Mouse (Mus musculus) liver, adult 2 months (tissue): ENCODE measurements around the gene Hibch. TPM values are rescaled to one million over a fixed set of nuclear protein-coding genes. Genes with fewer than 3 reads are reported as not detected.

Experiments used
- DNase-seq: peaks from one replicate; pipeline ENCODE4 v3.0.0-alpha.2; 2011; ENCODE audit warnings: low read depth, low spot score; ENCODE audit errors: extremely low read depth
- H3K27ac ChIP-seq: fragments of 200-500 bp; replicated peaks from 2 replicates; pipeline ENCODE4 v1.5.1; 2012; ENCODE audit warnings: low read depth, mild to moderate bottlenecking, control low read depth, inconsistent platforms, low read length; ENCODE audit not compliant: insufficient read depth
- H3K27me3 ChIP-seq: fragments of 200-500 bp; 2 replicates; pipeline ENCODE4 v1.6.1; 2012; ENCODE audit warnings: mild to moderate bottlenecking, moderate library complexity, low read length, inconsistent platforms; ENCODE audit not compliant: control insufficient read depth, insufficient read depth
- H3K36me3 ChIP-seq: fragments of 200-500 bp; 2 replicates; pipeline ENCODE4 v1.6.1; 2012; ENCODE audit warnings: low read length, inconsistent platforms; ENCODE audit not compliant: control insufficient read depth, insufficient read depth
- H3K4me1 ChIP-seq: fragments of 200-500 bp; 2 replicates; pipeline ENCODE4 v1.6.1; 2011; ENCODE audit warnings: low read length; ENCODE audit not compliant: control insufficient read depth, insufficient read depth
- H3K4me3 ChIP-seq: fragments of 200-500 bp; 2 replicates; pipeline ENCODE4 v1.5.1; 2011; ENCODE audit warnings: low read depth, mild to moderate bottlenecking, control low read depth, low read length, moderate library complexity; ENCODE audit not compliant: insufficient read depth
- H3K79me2 ChIP-seq: fragments of 200-500 bp; 2 replicates; pipeline ENCODE4 v1.6.1; 2012; ENCODE audit warnings: inconsistent platforms, mild to moderate bottlenecking, low read length, moderate library complexity; ENCODE audit not compliant: control insufficient read depth, insufficient read depth
- H3K9ac ChIP-seq: fragments of 200-500 bp; 2 replicates; pipeline ENCODE4 v1.6.1; 2012; ENCODE audit warnings: low read depth, mild to moderate bottlenecking, control low read depth, inconsistent platforms, low read length
- CTCF ChIP-seq: fragments of 200-500 bp; IDR thresholded peaks from 2 replicates; pipeline ENCODE4 v1.5.1; 2011; ENCODE audit warnings: low read depth, low read length, control low read depth
- POLR2A ChIP-seq: fragments of 200-500 bp; IDR thresholded peaks from 2 replicates; pipeline ENCODE4 v1.6.1; 2011; ENCODE audit warnings: low read length, control low read depth; ENCODE audit not compliant: insufficient read depth; ENCODE audit errors: extremely low read depth
- WGBS: fragments of 180-500 bp; shearing (Covaris S2); methylation state at CpG from one replicate; pipeline ENCODE4 v1.1.7; 2018; 5-methylcytosine and 5-hydroxymethylcytosine counted together
- polyA plus RNA-seq: library from polyadenylated mRNA; depleted of rRNA; stranded (reverse); fragments of >200 nt; gene quantifications from 2 replicates; pipeline ENCODE4 v1.2.3, GENCODE M21; 2012
- total RNA-seq: library from RNA; depleted of rRNA; stranded (reverse); fragments of >200 nt; gene quantifications from 2 replicates; pipeline ENCODE4 v1.2.3, GENCODE M21; 2014

The Hibch gene
- total and polyA plus RNA-seq, 2 experiments: 53.3 to 123 TPM

GRCm38 (mm10) chr1:52939021-52939420 lies 94.3 kb downstream of the Hibch start:
- H3K36me3 ChIP-seq: no peaks in the 10 kb centered on the region
- no peak for DNase-seq
- H3K4me3 ChIP-seq: no peak overlapping the region
- H3K27ac ChIP-seq: no peak overlapping the region
- H3K4me1 ChIP-seq: no peaks in the 10 kb centered on the region
- 93% methylated on average over 1 of the region's 1 CpGs for WGBS
- H3K79me2 ChIP-seq: no peaks in the 10 kb centered on the region
- no peaks in the 10 kb centered on the region for H3K27me3 ChIP-seq
- TF ChIP-seq CTCF: no peak
- TF ChIP-seq POLR2A: no peak
- no peak overlapping the region for H3K9ac ChIP-seq

- Histone ChIP-seq H3K27ac (no peak overlapping the region), H3K9ac (no peak overlapping the region), H3K4me3 (no peak overlapping the region), H3K79me2 (no peaks in the 10 kb centered on the region), H3K4me1 (peaks cover 2% of the 10 kb centered on the region), H3K36me3 (no peaks in the 10 kb centered on the region), H3K27me3 (peaks cover 5% of the 10 kb centered on the region)
- 90% methylated on average over 5 of the region's 5 CpGs for WGBS
- no peak for TF ChIP-seq CTCF
- no peak for TF ChIP-seq POLR2A
- no peak for DNase-seq
Measured at GRCm38 (mm10) chr1:52947895-52948294, 103.2 kb downstream of the Hibch start.

- 10% methylated on average over 5 of the region's 5 CpGs for WGBS
- Histone ChIP-seq H3K4me3 (no peak overlapping the region), H3K79me2 (no peaks in the 10 kb centered on the region), H3K4me1 (peaks cover 6% of the 10 kb centered on the region), H3K27me3 (peaks cover 7% of the 10 kb centered on the region), H3K27ac (no peak overlapping the region), H3K9ac (no peak overlapping the region), H3K36me3 (no peaks in the 10 kb centered on the region)
- DNase-seq: peak; percentile 8
- TF ChIP-seq CTCF (no peak), POLR2A (no peak)
Measured at GRCm38 (mm10) chr1:52951146-52951868, 106.6 kb downstream of the Hibch start.

- H3K4me3 ChIP-seq: peak overlapping the region; percentile 19; the same call in 1 of the 2 replicates
- no peak overlapping the region for H3K27ac ChIP-seq
Measured at GRCm38 (mm10) chr1:52952143-52952542, 107.4 kb downstream of the Hibch start.

GRCm38 (mm10) chr1:52952551-52953397 lies 108.0 kb downstream of the Hibch start:
- peaks cover 7% of the 10 kb centered on the region for H3K27me3 ChIP-seq
- WGBS: 1% methylated on average over 47 of the region's 47 CpGs
- H3K4me3 ChIP-seq: peak overlapping the region; percentile 19
- peaks cover 6% of the 10 kb centered on the region for H3K4me1 ChIP-seq
- no peaks in the 10 kb centered on the region for H3K36me3 ChIP-seq
- H3K79me2 ChIP-seq: no peaks in the 10 kb centered on the region
- H3K9ac ChIP-seq: no peak overlapping the region; the same call in 1 of the 2 replicates
- no peak for DNase-seq
- TF ChIP-seq CTCF (no peak), POLR2A (no peak)
- H3K27ac ChIP-seq: no peak overlapping the region

More at GRCm38 (mm10) chr1:52952143-52952542, 107.4 kb downstream of the Hibch start:
- 3% methylated on average over 5 of the region's 5 CpGs for WGBS
- Histone ChIP-seq H3K36me3 (no peaks in the 10 kb centered on the region), H3K79me2 (no peaks in the 10 kb centered on the region), H3K9ac (no peak overlapping the region), H3K4me1 (peaks cover 6% of the 10 kb centered on the region), H3K27me3 (peaks cover 7% of the 10 kb centered on the region)
- TF ChIP-seq POLR2A: no peak
- no peak for TF ChIP-seq CTCF
- no peak for DNase-seq

GRCm38 (mm10) chr1:52953548-52953947 lies 108.8 kb downstream of the Hibch start:
- WGBS: 61% methylated on average over 4 of the region's 4 CpGs
- no peak for DNase-seq
- Histone ChIP-seq H3K4me3 (no peak overlapping the region), H3K4me1 (peaks cover 6% of the 10 kb centered on the region), H3K9ac (no peak overlapping the region), H3K79me2 (no peaks in the 10 kb centered on the region), H3K36me3 (no peaks in the 10 kb centered on the region), H3K27ac (no peak overlapping the region), H3K27me3 (peaks cover 7% of the 10 kb centered on the region)
- TF ChIP-seq CTCF: no peak
- TF ChIP-seq POLR2A: no peak
